Mouse (Mus musculus) cortical plate, adult 2 months (tissue): Measurements from ENCODE around the gene Astn1. TPM values are rescaled to one million over a fixed set of nuclear protein-coding genes. Genes with fewer than 3 reads are reported as not detected.

ENCODE experiments used
- H3K27ac ChIP-seq: fragments of 200-500 bp; 2 replicates; pipeline ENCODE4 v1.5.1; 2012; ENCODE audit warnings: low read length, control low read depth, inconsistent platforms; ENCODE audit not compliant: insufficient read depth
- H3K4me1 ChIP-seq: fragments of 200-500 bp; 2 replicates; pipeline ENCODE4 v1.6.1; 2011; ENCODE audit warnings: low read length; ENCODE audit not compliant: control insufficient read depth, insufficient read depth
- H3K4me3 ChIP-seq: fragments of 200-500 bp; 2 replicates; pipeline ENCODE4 v1.5.1; 2011; ENCODE audit warnings: mild to moderate bottlenecking, low read length, control low read depth; ENCODE audit not compliant: insufficient read depth
- CTCF ChIP-seq: fragments of 200-500 bp; IDR thresholded peaks from 2 replicates; pipeline ENCODE4 v1.5.1; 2011; ENCODE audit warnings: mild to moderate bottlenecking, control low read depth, low read length; ENCODE audit not compliant: insufficient read depth; ENCODE audit errors: extremely low read depth
- POLR2A ChIP-seq: fragments of 200-500 bp; IDR thresholded peaks from 2 replicates; pipeline ENCODE4 v1.6.1; 2011; ENCODE audit warnings: mild to moderate bottlenecking, low read length, control low read depth; ENCODE audit not compliant: insufficient read depth; ENCODE audit errors: extremely low read depth
- polyA plus RNA-seq: library from polyadenylated mRNA; depleted of rRNA; stranded (reverse); fragments of >200 nt; gene quantifications from 2 replicates; pipeline ENCODE4 v1.2.3, GENCODE M21; 2012

Gene Astn1
- polyA plus RNA-seq, 1 experiment = 68.8 TPM

GRCm38 (mm10) chr1:158656986-158657385 lies 294.9 kb downstream of the Astn1 start:
- H3K27ac ChIP-seq = no peak overlapping the region
- peaks cover 4% of the 10 kb centered on the region; the same call in 1 of the 2 replicates for H3K4me1 ChIP-seq
- TF ChIP-seq POLR2A = no peak
- no peak for TF ChIP-seq CTCF
- no peak overlapping the region for H3K4me3 ChIP-seq

- H3K4me3 ChIP-seq = no peak overlapping the region
- TF ChIP-seq CTCF = no peak
- TF ChIP-seq POLR2A = no peak
- H3K4me1 ChIP-seq = no peaks in the 10 kb centered on the region
- H3K27ac ChIP-seq = no peak overlapping the region
Measured at GRCm38 (mm10) chr1:158666001-158666400, 303.9 kb downstream of the Astn1 start.

GRCm38 (mm10) chr1:158669971-158670592 lies 308.0 kb downstream of the Astn1 start:
- Histone ChIP-seq H3K27ac (no peak overlapping the region), H3K4me3 (no peak overlapping the region), H3K4me1 (no peaks in the 10 kb centered on the region)
- TF ChIP-seq POLR2A (no peak), CTCF (peak; percentile 75)

GRCm38 (mm10) chr1:158687726-158688125 lies 325.7 kb downstream of the Astn1 start:
- Histone ChIP-seq H3K4me1 (no peaks in the 10 kb centered on the region), H3K27ac (no peak overlapping the region), H3K4me3 (no peak overlapping the region)
- TF ChIP-seq POLR2A (no peak), CTCF (no peak)

- TF ChIP-seq CTCF = no peak
- no peak for TF ChIP-seq POLR2A
- H3K4me3 ChIP-seq = no peak overlapping the region
- no peaks in the 10 kb centered on the region for H3K4me1 ChIP-seq
- no peak overlapping the region for H3K27ac ChIP-seq
Measured at GRCm38 (mm10) chr1:158697423-158697822, 335.4 kb downstream of the Astn1 start.

GRCm38 (mm10) chr1:158697859-158698569 lies 335.9 kb downstream of the Astn1 start:
- no peak for TF ChIP-seq CTCF
- no peaks in the 10 kb centered on the region for H3K4me1 ChIP-seq
- H3K4me3 ChIP-seq = no peak overlapping the region
- no peak overlapping the region for H3K27ac ChIP-seq

- no peak overlapping the region for H3K27ac ChIP-seq
- H3K4me3 ChIP-seq = no peak overlapping the region
- TF ChIP-seq CTCF (no peak), POLR2A (no peak)
- H3K4me1 ChIP-seq = no peaks in the 10 kb centered on the region
Measured at GRCm38 (mm10) chr1:158699276-158699675, 337.2 kb downstream of the Astn1 start.

GRCm38 (mm10) chr1:158700147-158700546 lies 338.1 kb downstream of the Astn1 start:
- Histone ChIP-seq H3K27ac (no peak overlapping the region), H3K4me1 (no peaks in the 10 kb centered on the region), H3K4me3 (no peak overlapping the region)
- no peak for TF ChIP-seq POLR2A
- no peak for TF ChIP-seq CTCF

GRCm38 (mm10) chr1:158701336-158701735 lies 339.3 kb downstream of the Astn1 start:
- TF ChIP-seq CTCF (no peak), POLR2A (no peak)
- Histone ChIP-seq H3K27ac (no peak overlapping the region), H3K4me3 (no peak overlapping the region), H3K4me1 (no peaks in the 10 kb centered on the region)

- Histone ChIP-seq H3K27ac (no peak overlapping the region), H3K4me1 (peaks cover 2% of the 10 kb centered on the region; the same call in 1 of the 2 replicates), H3K4me3 (no peak overlapping the region)
- TF ChIP-seq CTCF = peak; percentile 74
- TF ChIP-seq POLR2A = no peak
Measured at GRCm38 (mm10) chr1:158713301-158714095, 351.4 kb downstream of the Astn1 start.
